8 mouse cellular contexts compared by ENCODE assay signal in genomic region chr1:82586713-82587399, GRCm38 (mm10). TPM values are rescaled to one million over a fixed set of nuclear protein-coding genes. Genes with fewer than 3 reads are reported as not detected.
DNase-seq lines count a peak whose midpoint lies in the region; ATAC-seq and TF ChIP-seq lines count a peak whose summit lies in the region.

Col4a4 (minus strand) TSS chr1:82586849.
Col4a3 (plus strand) TSS chr1:82586921.

- no peaks in the 10 kb centered on the region for H3K36me3 ChIP-seq in hindbrain, embryonic 12.5 days
- no peaks in the 10 kb centered on the region for H3K36me3 ChIP-seq in limb, embryonic 14.5 days (ENCODE audit: control insufficient read depth, insufficient read depth, low read length)
- no peaks in the 10 kb centered on the region for H3K36me3 ChIP-seq in myocyte (ENCODE audit: control insufficient read depth, insufficient read depth)

- H3ac ChIP-seq in myocyte (ENCODE audit: control insufficient read depth, insufficient read length), result no peak within 1 kb of the TSS

- H3K27ac ChIP-seq in cerebellum, adult 2 months (ENCODE audit: insufficient read depth, low read length), result no peak within 1 kb of the TSS
- no peak within 1 kb of the TSS for H3K27ac ChIP-seq in hindbrain, embryonic 12.5 days
- no peak within 1 kb of the TSS for H3K27ac ChIP-seq in limb, embryonic 14.5 days (replicated peaks; ENCODE audit: low read depth, low read length)

- WGBS in cerebellum, adult 2 months, result 1% methylated on average over 34 of the region's 34 CpGs
- WGBS in hindbrain, embryonic 12.5 days, result 5% methylated on average over 34 of the region's 34 CpGs
- WGBS in limb, embryonic 14.5 days, result 3% methylated on average over 32 of the region's 34 CpGs

- H3K9ac ChIP-seq in hindbrain, embryonic 12.5 days, result peak within 1 kb of the TSS; percentile 35; the same call in 1 of the 2 replicates
- H3K9ac ChIP-seq in limb, embryonic 14.5 days (ENCODE audit: low read depth, low read length, severe bottlenecking), result peak within 1 kb of the TSS; percentile 46

- peak within 1 kb of the TSS; percentile 55 for H3K4me2 ChIP-seq in hindbrain, embryonic 12.5 days (replicated peaks)
- H3K4me2 ChIP-seq in limb, embryonic 14.5 days (replicated peaks; ENCODE audit: low read depth, low read length, severe bottlenecking), result peak within 1 kb of the TSS; percentile 54
- peak within 1 kb of the TSS; percentile 48 for H3K4me2 ChIP-seq in myocyte (ENCODE audit: low read depth)

- no peak for TF ChIP-seq POLR2A in cerebellum, adult 2 months (IDR thresholded peaks at IDR 0.05; ENCODE audit: borderline replicate concordance, insufficient read depth, low read length)
- TF ChIP-seq POLR2A in limb, embryonic 14.5 days (IDR thresholded peaks at IDR 0.05; ENCODE audit: borderline replicate concordance, extremely low read depth, insufficient read depth, insufficient read length), result no peak
- no peak for TF ChIP-seq POLR2A in myocyte (IDR thresholded peaks at IDR 0.05; ENCODE audit: insufficient read length, low read depth)

- no peaks in the 10 kb centered on the region for H3K9me3 ChIP-seq in hindbrain, embryonic 12.5 days (replicated peaks)
- no peaks in the 10 kb centered on the region for H3K9me3 ChIP-seq in limb, embryonic 14.5 days (ENCODE audit: control insufficient read depth, low read length)

- H3K79me2 ChIP-seq in myocyte (ENCODE audit: control insufficient read depth, insufficient read depth), result no peaks in the 10 kb centered on the region

- DNase-seq in ZHBTc4 (ENCODE audit: low read depth, low spot score), result peak; percentile 28
- peak; percentile 56 to 58 for DNase-seq in cerebellum, adult 2 months
- DNase-seq in gastrocnemius, adult 18-20 months (ENCODE audit: low spot score), result peak; percentile 36
- no peak for DNase-seq in limb, embryonic 14.5 days (ENCODE audit: low spot score)
- no peak for DNase-seq in left cerebral cortex, adult 9 months (ENCODE audit: low spot score in 2 of 2)
- DNase-seq in right cerebral cortex, postnatal 25 days, result no peak

- TF ChIP-seq CTCF in cerebellum, adult 2 months (IDR thresholded peaks at IDR 0.05; ENCODE audit: borderline replicate concordance, insufficient read depth, low read depth, low read length), result no peak

- no peaks in the 10 kb centered on the region for H3K27me3 ChIP-seq in cerebellum, adult 2 months (ENCODE audit: control insufficient read depth, insufficient read depth, low read length)
- H3K27me3 ChIP-seq in hindbrain, embryonic 12.5 days, result peaks cover 20% of the 10 kb centered on the region
- H3K27me3 ChIP-seq in limb, embryonic 14.5 days (ENCODE audit: control insufficient read depth, insufficient read depth, low read length), result peaks cover 23% of the 10 kb centered on the region
- H3K27me3 ChIP-seq in myocyte (ENCODE audit: control insufficient read depth, insufficient read depth, insufficient read length), result no peaks in the 10 kb centered on the region

- ATAC-seq in hindbrain, embryonic 12.5 days (ENCODE audit: low FRiP score), result no peak
- ATAC-seq in limb, embryonic 14.5 days (ENCODE audit: low FRiP score, low read depth), result no peak

- H3K4me3 ChIP-seq in cerebellum, adult 2 months (replicated peaks; ENCODE audit: insufficient read depth, low read depth, low read length), result peak within 1 kb of the TSS; percentile 46
- peak within 1 kb of the TSS; percentile 24 for H3K4me3 ChIP-seq in hindbrain, embryonic 12.5 days
- H3K4me3 ChIP-seq in limb, embryonic 14.5 days (replicated peaks; ENCODE audit: low read length), result peak within 1 kb of the TSS; percentile 33
- H3K4me3 ChIP-seq in myocyte, result no peak within 1 kb of the TSS

- peaks cover 6% of the 10 kb centered on the region; the same call in 1 of the 2 replicates for H3K4me1 ChIP-seq in cerebellum, adult 2 months (ENCODE audit: control insufficient read depth, insufficient read depth, low read length)
- peaks cover 11% of the 10 kb centered on the region for H3K4me1 ChIP-seq in hindbrain, embryonic 12.5 days
- no peaks in the 10 kb centered on the region for H3K4me1 ChIP-seq in limb, embryonic 14.5 days (ENCODE audit: control insufficient read depth, insufficient read depth, low read length)

TF ChIP-seq in myocyte, 11 proteins besides CTCF, POLR2A, EP300 and RAD21:
- TF ChIP-seq TCF12 (IDR thresholded peaks at IDR 0.05; ENCODE audit: insufficient read depth, poor library complexity, severe bottlenecking), result no peak
TF ChIP-seq in myocyte: peak in this region for 0.

RNA-seq across cellular contexts. Expression of gene Col4a4, which starts in this region (rescaled TPM):
- 0.39 and 0.44 TPM in 2 replicates for polyA plus RNA-seq in cerebellum, adult 2 months (2012; rRNA removed)
- 1 to 10 TPM; 1.0 to 1.3 TPM for total RNA-seq in gastrocnemius, adult 18-20 months (2021)
- polyA plus RNA-seq in hindbrain, embryonic 12.5 days (2016; fragmentation: Nextera tagmentation; extraction: Ambion mirVana), result 0.25 and 0.26 TPM in 2 replicates
- polyA plus RNA-seq in limb, embryonic 14.5 days (2012; rRNA removed), result 0.14 and 0.15 TPM in 2 replicates
- 0.07 and 0.18 TPM in 2 replicates for polyA plus RNA-seq in limb, embryonic 14.5 days (2014; fragmentation: Nextera tagmentation; extraction: Ambion mirVana)
- polyA plus RNA-seq in myocyte (2012; fragmentation: generic; extraction: Trizol), result 0.19 TPM

RNA-seq across cellular contexts. Expression of gene Col4a3, which starts in this region (rescaled TPM):
- 0.54 and 0.82 TPM in 2 replicates for polyA plus RNA-seq in cerebellum, adult 2 months (2012; rRNA removed)
- total RNA-seq in gastrocnemius, adult 18-20 months (2021), result under 1 TPM; 0.50 to 0.59 TPM
- polyA plus RNA-seq in hindbrain, embryonic 12.5 days (2016; fragmentation: Nextera tagmentation; extraction: Ambion mirVana), result 0.14 and 0.26 TPM in 2 replicates
- polyA plus RNA-seq in limb, embryonic 14.5 days (2012; rRNA removed), result 0.04 and 0.06 TPM in 2 replicates
- 0.03 TPM in 1 of 2 replicates, not detected in the other for polyA plus RNA-seq in limb, embryonic 14.5 days (2014; fragmentation: Nextera tagmentation; extraction: Ambion mirVana)
- 0.08 TPM for polyA plus RNA-seq in myocyte (2012; fragmentation: generic; extraction: Trizol)

Comparison
In these comparisons a context has a peak if more than half of its experiments do, and no peak if none do; other contexts are left out.
1. Peak in DNase-seq and H3K4me3 ChIP-seq in cerebellum, adult 2 months; RNA of the genes that start here not detected or under 1 TPM.
2. DNase-seq: peak in ZHBTc4 (single experiment) and gastrocnemius, adult 18-20 months (single experiment); none in limb, embryonic 14.5 days (single experiment), left cerebral cortex, adult 9 months (0 of 2) and right cerebral cortex, postnatal 25 days (single experiment).
3. Peak in every context shown above with its lines, with median percentiles within 50 percentile points of each other: H3K4me2 ChIP-seq.